Mouse (Mus musculus): ENCODE measurements around the gene Thada.

GRCm38 (mm10) chr17:84363444-84363843 is 102.6 kb downstream of the Thada start:
- TF ChIP-seq CTCF (IDR thresholded peaks at IDR 0.05; ENCODE audit: low read depth) (no peak), EP300 (optimal IDR thresholded peaks at IDR 0.05) (no peak)

Data from stomach, postnatal 0 days (tissue).